ENCODE assay signal across 8 mouse cellular contexts in the genomic region with DNA sequence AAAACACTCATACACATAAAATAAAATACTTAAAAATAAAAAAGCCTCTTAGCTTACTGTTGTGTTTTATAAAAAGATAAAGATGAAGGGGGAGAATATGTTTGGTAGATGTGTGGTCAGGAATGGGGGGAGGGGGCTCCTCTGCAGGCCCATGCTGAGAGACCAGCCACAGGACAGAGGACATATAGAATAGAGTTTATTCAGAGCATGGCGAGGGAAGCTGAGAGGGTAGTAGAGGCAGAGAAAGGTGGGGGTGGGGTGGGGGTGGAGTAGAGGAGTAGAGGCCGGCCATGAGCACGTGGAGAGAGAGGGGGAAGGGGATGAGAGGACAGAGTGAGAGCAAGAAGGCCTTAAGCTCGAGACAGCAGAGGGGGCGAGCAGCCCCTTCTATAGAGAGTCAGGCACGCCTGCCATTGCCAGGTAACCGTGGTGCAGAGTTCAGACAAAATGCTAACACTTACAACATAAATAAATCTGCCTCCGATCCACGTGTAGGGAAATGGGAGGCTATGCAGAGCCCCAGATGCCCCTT. TPM values are rescaled to one million over a fixed set of nuclear protein-coding genes. Genes with fewer than 3 reads are reported as not detected.
DNase-seq lines count a peak whose midpoint lies in the region; ATAC-seq and TF ChIP-seq lines count a peak whose summit lies in the region.
"Not testable (repeated sequence)": the region's sequence is repeated elsewhere in the genome, so short reads cannot be mapped to it uniquely, and the experiment has no call there.

No protein-coding gene starts in this region.

- H3K4me3 ChIP-seq in forebrain, embryonic 12.5 days (replicated peaks); heart, embryonic 12.5 days; hindbrain, embryonic 13.5 days; intestine, postnatal 0 days (ENCODE audit: low read depth, low read length); limb, embryonic 11.5 days (ENCODE audit: low read depth, low read length); lung, embryonic 15.5 days; midbrain, embryonic 13.5 days (replicated peaks); neural tube, embryonic 13.5 days: not testable (repeated sequence)

- not testable (repeated sequence) for DNase-seq in limb, embryonic 11.5 days (ENCODE audit: low spot score)

- WGBS in forebrain, embryonic 12.5 days, result no CpG with 5 or more reads among the region's 9 CpGs
- WGBS in heart, embryonic 12.5 days, result no CpG with 5 or more reads among the region's 9 CpGs
- WGBS in hindbrain, embryonic 13.5 days, result no CpG with 5 or more reads among the region's 9 CpGs
- no CpG with 5 or more reads among the region's 9 CpGs for WGBS in intestine, postnatal 0 days
- no CpG with 5 or more reads among the region's 9 CpGs for WGBS in limb, embryonic 11.5 days
- no CpG with 5 or more reads among the region's 9 CpGs for WGBS in lung, embryonic 15.5 days
- WGBS in midbrain, embryonic 13.5 days, result no CpG with 5 or more reads among the region's 9 CpGs
- no CpG with 5 or more reads among the region's 9 CpGs for WGBS in neural tube, embryonic 13.5 days

- not testable (repeated sequence) for H3K27ac ChIP-seq in forebrain, embryonic 12.5 days; heart, embryonic 12.5 days (ENCODE audit: poor library complexity, severe bottlenecking); hindbrain, embryonic 13.5 days; intestine, postnatal 0 days (ENCODE audit: low read depth, low read length); limb, embryonic 11.5 days (replicated peaks; ENCODE audit: low read depth, low read length); lung, embryonic 15.5 days; midbrain, embryonic 13.5 days; neural tube, embryonic 13.5 days (replicated peaks)

- H3K4me1 ChIP-seq in forebrain, embryonic 12.5 days; heart, embryonic 12.5 days (replicated peaks); hindbrain, embryonic 13.5 days (replicated peaks); intestine, postnatal 0 days (replicated peaks; ENCODE audit: control insufficient read depth, insufficient read depth, low read length); limb, embryonic 11.5 days (ENCODE audit: control insufficient read depth, insufficient read depth, low read length); lung, embryonic 15.5 days; midbrain, embryonic 13.5 days (replicated peaks); neural tube, embryonic 13.5 days (replicated peaks): not testable (repeated sequence)

- not testable (repeated sequence) for H3K27me3 ChIP-seq in forebrain, embryonic 12.5 days; heart, embryonic 12.5 days (replicated peaks); hindbrain, embryonic 13.5 days; intestine, postnatal 0 days (replicated peaks; ENCODE audit: control insufficient read depth, insufficient read depth, low read length); limb, embryonic 11.5 days (ENCODE audit: control insufficient read depth, insufficient read depth, low read length); lung, embryonic 15.5 days; midbrain, embryonic 13.5 days; neural tube, embryonic 13.5 days

- H3K4me2 ChIP-seq in forebrain, embryonic 12.5 days; heart, embryonic 12.5 days; hindbrain, embryonic 13.5 days; intestine, postnatal 0 days (replicated peaks; ENCODE audit: low read depth); limb, embryonic 11.5 days (ENCODE audit: low read depth, severe bottlenecking); lung, embryonic 15.5 days; midbrain, embryonic 13.5 days (replicated peaks); neural tube, embryonic 13.5 days: not testable (repeated sequence)

- ATAC-seq in forebrain, embryonic 12.5 days (ENCODE audit: low FRiP score), result peak; percentile 45; the same call in 1 of the 2 replicates
- ATAC-seq in heart, embryonic 12.5 days (ENCODE audit: insufficient number of reproducible peaks, low FRiP score), result peak; percentile 33; the same call in 1 of the 2 replicates
- ATAC-seq in hindbrain, embryonic 13.5 days (ENCODE audit: low FRiP score), result peak; percentile 55; the same call in 1 of the 2 replicates
- ATAC-seq in intestine, postnatal 0 days, result peak; percentile 9; the same call in 1 of the 2 replicates
- ATAC-seq in limb, embryonic 11.5 days (ENCODE audit: insufficient number of reproducible peaks, low FRiP score, low TSS enrichment, low read depth), result peak; percentile 40; the same call in 1 of the 2 replicates
- peak; percentile 33 for ATAC-seq in lung, embryonic 15.5 days (ENCODE audit: borderline replicate concordance, extremely low read depth, low FRiP score, low TSS enrichment)
- ATAC-seq in midbrain, embryonic 13.5 days, result peak; percentile 41
- ATAC-seq in neural tube, embryonic 13.5 days (ENCODE audit: low read depth), result peak; percentile 54; the same call in 1 of the 2 replicates

- not testable (repeated sequence) for H3K9me3 ChIP-seq in forebrain, embryonic 12.5 days; heart, embryonic 12.5 days (replicated peaks); hindbrain, embryonic 13.5 days; intestine, postnatal 0 days (ENCODE audit: control insufficient read depth); limb, embryonic 11.5 days (ENCODE audit: control insufficient read depth, low read length); lung, embryonic 15.5 days; midbrain, embryonic 13.5 days; neural tube, embryonic 13.5 days

- not testable (repeated sequence) for H3K9ac ChIP-seq in forebrain, embryonic 12.5 days; heart, embryonic 12.5 days; hindbrain, embryonic 13.5 days; intestine, postnatal 0 days (ENCODE audit: low read depth, low read length); limb, embryonic 11.5 days (ENCODE audit: low read length); lung, embryonic 15.5 days; midbrain, embryonic 13.5 days (replicated peaks); neural tube, embryonic 13.5 days

- not testable (repeated sequence) for TF ChIP-seq CTCF in intestine, postnatal 0 days (IDR thresholded peaks at IDR 0.05; ENCODE audit: low read depth)

- not testable (repeated sequence) for H3K36me3 ChIP-seq in forebrain, embryonic 12.5 days (replicated peaks); heart, embryonic 12.5 days; hindbrain, embryonic 13.5 days; intestine, postnatal 0 days (ENCODE audit: control insufficient read depth, insufficient read depth); limb, embryonic 11.5 days (ENCODE audit: control insufficient read depth, insufficient read depth, low read length); lung, embryonic 15.5 days; midbrain, embryonic 13.5 days; neural tube, embryonic 13.5 days

RNA-seq across cellular contexts. Expression of a gene that starts 42.5 kb away (rescaled TPM):
- 683 and 693 TPM in 2 replicates for polyA plus RNA-seq in forebrain, embryonic 12.5 days (2016; fragmentation: Nextera tagmentation; extraction: Ambion mirVana)
- polyA plus RNA-seq in heart, embryonic 12.5 days (2016; fragmentation: Nextera tagmentation; extraction: Ambion mirVana), result 418 and 422 TPM in 2 replicates
- polyA plus RNA-seq in hindbrain, embryonic 13.5 days (2015; fragmentation: Nextera tagmentation; extraction: Ambion mirVana), result 1,230 and 1,256 TPM in 2 replicates
- 725 and 769 TPM in 2 replicates for polyA plus RNA-seq in intestine, postnatal 0 days (2015; fragmentation: Nextera tagmentation; extraction: Ambion mirVana)
- polyA plus RNA-seq in limb, embryonic 11.5 days (2014; fragmentation: Nextera tagmentation; extraction: Ambion mirVana), result 502 TPM in 2 replicates
- 471 and 517 TPM in 2 replicates for polyA plus RNA-seq in lung, embryonic 15.5 days (2015; fragmentation: Nextera tagmentation; extraction: Ambion mirVana)
- polyA plus RNA-seq in midbrain, embryonic 13.5 days (2015; fragmentation: Nextera tagmentation; extraction: Ambion mirVana), result 1,193 and 1,210 TPM in 2 replicates
- 1,347 and 1,481 TPM in 2 replicates for polyA plus RNA-seq in neural tube, embryonic 13.5 days (2015; fragmentation: Nextera tagmentation; extraction: Ambion mirVana)
